Mouse (Mus musculus) embryonic facial prominence, embryonic 14.5 days (tissue): ENCODE measurements at regions not wholly inside any gene's neighbourhood (a gene's known extent, or its start where the extent isn't known, plus 50 kb on each side); places are given as distances from the start of the nearest gene placed in this dataset.

ENCODE experiments used
- ATAC-seq: fragments of 200-750 bp; cut with Nextera tagmentation; 2 replicates; pipeline ENCODE4 v1.8.0; 2017; ENCODE audit warnings: low read depth, moderate number of reproducible peaks, moderate TSS enrichment
- DNase-seq: peaks from one replicate; pipeline ENCODE4 v3.0.0-alpha.2; 2015; ENCODE audit warnings: low spot score
- H3K27ac ChIP-seq: fragments of 300-500 bp; sonication (generic); replicated peaks from 2 replicates; pipeline ENCODE4 v1.5.1; 2014; ENCODE audit warnings: low read depth, mild to moderate bottlenecking, low read length, moderate library complexity
- H3K27me3 ChIP-seq: fragments of 300-500 bp; sonication (generic); replicated peaks from 2 replicates; pipeline ENCODE4 v1.6.1; 2014; ENCODE audit warnings: low read length; ENCODE audit not compliant: control insufficient read depth, insufficient read depth
- H3K36me3 ChIP-seq: fragments of 300-500 bp; sonication (generic); 2 replicates; pipeline ENCODE4 v1.6.1; 2014; ENCODE audit warnings: low read length, mixed read lengths; ENCODE audit not compliant: control insufficient read depth, insufficient read depth
- H3K4me1 ChIP-seq: fragments of 300-500 bp; sonication (generic); 2 replicates; pipeline ENCODE4 v1.6.1; 2014; ENCODE audit warnings: antibody characterized with exemption, low read length; ENCODE audit not compliant: control insufficient read depth, insufficient read depth
- H3K4me2 ChIP-seq: fragments of 300-500 bp; sonication (generic); 2 replicates; pipeline ENCODE4 v1.6.1; 2014; ENCODE audit warnings: low read depth, mild to moderate bottlenecking, low read length, moderate library complexity, mixed read lengths
- H3K4me3 ChIP-seq: fragments of 300-500 bp; sonication (generic); 2 replicates; pipeline ENCODE4 v1.5.1; 2014; ENCODE audit warnings: low read depth, mild to moderate bottlenecking, low read length
- H3K9ac ChIP-seq: fragments of 300-500 bp; sonication (generic); 2 replicates; pipeline ENCODE4 v1.6.1; 2014; ENCODE audit warnings: low read depth, mild to moderate bottlenecking, low read length, moderate library complexity, mixed read lengths
- H3K9me3 ChIP-seq: fragments of 300-500 bp; sonication (generic); 2 replicates; pipeline ENCODE4 v1.6.1; 2016; ENCODE audit warnings: low read length; ENCODE audit not compliant: control insufficient read depth
- WGBS: fragments of 180-500 bp; shearing (Covaris S2); extraction: QIAGEN DNeasy Blood & Tissue Kit; methylation state at CpG from one replicate; pipeline ENCODE4 v1.1.7; 2014; 5-methylcytosine and 5-hydroxymethylcytosine counted together

DNA sequence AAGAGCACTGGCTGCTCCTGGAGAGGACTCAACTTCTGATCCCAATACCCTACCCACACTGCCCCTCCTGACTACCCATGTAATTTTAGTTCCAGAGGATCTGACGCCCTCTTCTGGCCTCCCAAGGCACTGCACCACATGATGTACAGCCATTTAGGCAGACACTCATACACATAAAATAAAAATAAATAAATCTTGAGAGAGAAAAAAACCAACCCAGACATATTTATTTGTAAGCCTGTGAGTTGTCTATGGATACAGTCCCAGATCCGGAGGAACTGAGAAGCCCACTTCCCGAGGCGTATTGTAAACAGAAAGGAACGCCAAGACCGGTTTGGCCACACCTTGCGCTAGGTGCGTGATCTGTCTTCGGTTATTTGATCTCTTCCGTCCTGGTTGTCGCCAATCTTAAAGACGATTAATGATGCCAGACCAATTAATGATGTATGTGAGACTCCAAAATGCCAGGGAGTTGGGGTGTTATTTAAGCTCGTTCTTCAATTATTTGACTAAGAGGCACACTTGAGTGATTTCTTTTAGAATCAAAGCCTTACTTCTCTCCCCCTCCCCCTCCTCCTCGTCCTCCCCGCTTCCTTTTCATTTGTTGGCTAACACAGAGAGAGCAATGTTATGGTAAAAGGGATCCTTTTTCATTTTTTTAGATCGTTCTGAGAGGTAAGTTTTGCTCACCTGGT is 118.7 kb upstream of the Zfp217 start:
- H3K27me3 ChIP-seq = no peaks in the 10 kb centered on the region
- peaks cover 2% of the 10 kb centered on the region for H3K9me3 ChIP-seq
- ATAC-seq = peak; percentile 81
- peaks cover 19% of the 10 kb centered on the region for H3K4me1 ChIP-seq
- peak overlapping the region; percentile 17; the same call in 1 of the 2 replicates for H3K9ac ChIP-seq
- H3K4me2 ChIP-seq = peak overlapping the region; percentile 54
- H3K4me3 ChIP-seq = peak overlapping the region; percentile 26
- 17% methylated on average over 16 of the region's 16 CpGs for WGBS
- no peaks in the 10 kb centered on the region for H3K36me3 ChIP-seq
- peak; percentile 82 for DNase-seq
- peak overlapping the region; percentile 71 for H3K27ac ChIP-seq

DNA sequence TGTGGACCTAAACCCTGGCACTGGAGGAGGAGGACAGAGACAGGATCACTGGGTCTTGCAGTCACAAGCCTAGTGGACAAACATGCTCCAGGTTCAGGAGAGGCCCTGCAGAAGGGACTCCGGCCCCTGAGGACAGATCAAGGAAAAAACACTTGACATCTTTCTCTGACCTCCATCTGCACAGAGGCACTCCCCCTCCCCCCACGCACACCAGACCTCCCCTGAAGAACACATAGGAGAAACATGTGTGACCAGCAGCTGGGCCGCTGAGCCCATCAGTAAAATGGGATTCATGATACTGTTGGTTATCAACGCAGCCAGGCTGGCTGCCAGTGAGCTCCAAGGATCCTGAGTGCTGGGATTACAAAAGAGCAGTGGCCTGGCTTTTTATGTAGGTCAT is 115.7 kb upstream of the Zfp217 start:
- H3K4me2 ChIP-seq = no peak overlapping the region
- ATAC-seq = no peak
- H3K36me3 ChIP-seq = no peaks in the 10 kb centered on the region
- H3K9ac ChIP-seq = no peak overlapping the region
- H3K27me3 ChIP-seq = no peaks in the 10 kb centered on the region
- no peak for DNase-seq
- H3K4me3 ChIP-seq = no peak overlapping the region
- H3K27ac ChIP-seq = no peak overlapping the region
- peaks cover 12% of the 10 kb centered on the region for H3K4me1 ChIP-seq
- WGBS = 21% methylated on average over 4 of the region's 4 CpGs
- H3K9me3 ChIP-seq = no peaks in the 10 kb centered on the region

DNA sequence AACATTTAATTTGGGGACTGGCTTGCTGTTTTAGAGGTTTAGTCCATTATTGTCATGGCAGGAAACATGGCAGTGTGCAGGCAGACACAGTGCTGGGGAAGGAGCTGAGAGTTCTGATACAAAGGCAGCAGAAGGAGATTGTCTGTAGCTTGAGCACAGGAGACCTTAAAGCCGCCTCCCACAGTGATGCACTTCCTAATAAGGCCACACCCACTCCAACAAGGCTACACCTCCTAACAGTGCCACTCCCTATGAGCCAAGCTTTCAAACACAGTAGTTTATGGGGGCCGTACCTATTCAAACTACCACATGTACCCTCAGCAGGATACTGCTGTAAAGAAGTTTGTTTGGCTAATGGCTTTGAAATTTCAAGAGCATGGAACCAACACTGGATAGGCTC is 113.3 kb upstream of the Zfp217 start:
- no peaks in the 10 kb centered on the region for H3K4me1 ChIP-seq
- no peaks in the 10 kb centered on the region for H3K9me3 ChIP-seq
- no peak overlapping the region for H3K4me3 ChIP-seq
- no peak overlapping the region for H3K27ac ChIP-seq
- H3K36me3 ChIP-seq = no peaks in the 10 kb centered on the region
- 88% methylated on average over 2 of the region's 2 CpGs for WGBS
- ATAC-seq (no peak), DNase-seq (no peak)
- H3K4me2 ChIP-seq = no peak overlapping the region
- H3K9ac ChIP-seq = no peak overlapping the region
- no peaks in the 10 kb centered on the region for H3K27me3 ChIP-seq

DNA sequence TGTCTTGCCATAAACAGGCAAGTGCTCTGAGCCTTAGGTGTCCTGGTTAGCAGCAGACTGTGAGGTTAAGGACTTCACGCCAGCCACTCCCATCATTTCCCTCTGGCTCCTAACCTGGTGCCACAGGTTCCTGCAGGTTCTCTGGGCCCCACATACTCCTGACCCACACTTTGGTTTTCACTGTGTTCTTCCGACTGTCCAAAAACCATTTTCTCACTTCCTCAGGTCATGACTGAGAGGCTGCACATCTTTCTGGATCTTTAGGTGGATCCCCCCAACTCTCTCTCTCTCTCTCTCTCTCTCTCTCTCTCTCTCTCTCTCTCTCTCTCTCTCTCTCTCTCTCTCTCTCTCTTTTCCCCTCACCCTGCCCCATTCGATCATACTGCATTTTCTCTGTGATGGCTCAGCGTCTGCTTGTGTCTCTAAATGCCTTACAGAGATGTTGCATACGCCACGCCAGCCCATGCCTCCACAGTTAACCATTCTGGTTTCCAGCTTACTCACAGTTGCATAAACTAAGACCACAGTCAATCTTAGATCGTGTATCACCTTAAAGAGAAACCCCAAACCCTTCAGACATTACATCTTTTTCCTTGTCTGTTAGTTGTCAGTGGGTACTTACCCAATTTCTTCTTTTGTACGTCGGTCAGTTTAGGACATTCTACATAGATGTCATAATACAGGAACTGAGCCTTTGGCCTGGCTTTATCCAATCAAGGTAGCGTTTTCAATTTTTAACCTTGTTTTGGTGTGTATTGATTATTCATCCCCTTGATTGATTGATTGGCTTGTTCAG is 112.0 kb upstream of the Zfp217 start:
- ATAC-seq (no peak), DNase-seq (no peak)
- Histone ChIP-seq H3K9me3 (no peaks in the 10 kb centered on the region), H3K27me3 (no peaks in the 10 kb centered on the region), H3K4me1 (no peaks in the 10 kb centered on the region), H3K4me2 (no peak overlapping the region), H3K4me3 (no peak overlapping the region), H3K9ac (no peak overlapping the region), H3K36me3 (no peaks in the 10 kb centered on the region), H3K27ac (no peak overlapping the region)
- WGBS = 86% methylated on average over 10 of the region's 10 CpGs

DNA sequence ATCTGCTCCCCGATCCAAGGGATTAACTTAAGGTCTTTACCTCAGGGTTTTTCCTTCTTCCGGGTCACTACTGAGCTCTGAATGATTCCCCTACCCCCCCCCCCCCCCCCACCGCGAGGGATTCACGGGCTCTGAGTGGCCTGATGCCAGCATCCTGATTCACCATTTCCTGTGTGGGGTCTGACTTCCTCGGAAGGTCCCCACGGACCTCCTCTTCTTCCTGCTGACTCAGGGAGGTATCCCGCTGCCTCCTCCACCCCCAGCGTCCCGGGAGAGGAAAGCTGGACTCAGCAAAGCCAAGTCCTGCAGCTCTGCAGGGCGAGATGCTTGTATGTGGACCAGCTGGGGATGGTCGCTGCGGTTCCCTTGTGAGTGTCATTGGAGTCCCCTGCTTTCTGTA is 110.5 kb upstream of the Zfp217 start:
- Histone ChIP-seq H3K36me3 (no peaks in the 10 kb centered on the region), H3K9ac (no peak overlapping the region), H3K4me3 (no peak overlapping the region), H3K27me3 (no peaks in the 10 kb centered on the region), H3K4me1 (no peaks in the 10 kb centered on the region), H3K9me3 (no peaks in the 10 kb centered on the region), H3K4me2 (no peak overlapping the region), H3K27ac (no peak overlapping the region)
- DNase-seq = no peak
- ATAC-seq = no peak
- WGBS = 59% methylated on average over 13 of the region's 13 CpGs

DNA sequence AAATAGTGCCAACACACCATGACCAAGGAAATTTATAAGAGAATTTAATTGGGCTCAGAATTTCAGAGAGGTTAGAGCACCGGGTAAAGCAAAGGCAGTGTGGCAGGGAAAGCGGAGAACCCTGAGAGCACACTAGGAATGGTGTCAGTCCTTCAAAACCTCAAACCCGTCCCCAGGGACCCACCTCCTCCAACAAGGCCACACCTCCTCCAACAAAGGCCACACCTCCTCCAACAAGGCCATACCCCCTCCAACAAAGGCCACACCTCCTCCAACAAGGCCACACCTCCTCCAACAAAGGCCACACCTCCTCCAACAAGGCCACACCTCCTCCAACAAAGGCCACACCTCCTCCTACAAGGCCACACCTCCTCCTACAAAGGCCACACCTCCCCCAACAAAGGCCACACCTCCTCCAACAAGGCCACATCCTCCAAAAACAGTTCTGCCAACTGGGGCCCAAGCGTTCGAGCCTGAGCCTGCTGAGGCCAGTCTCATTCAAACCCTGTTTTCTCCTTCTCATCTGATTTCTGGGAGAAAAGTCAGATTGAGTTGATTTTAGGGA is 109.8 kb upstream of the Zfp217 start:
- WGBS = 83% methylated on average over 5 of the region's 5 CpGs
- Histone ChIP-seq H3K36me3 (no peaks in the 10 kb centered on the region), H3K9ac (no peak overlapping the region), H3K4me3 (no peak overlapping the region), H3K4me2 (no peak overlapping the region), H3K4me1 (no peaks in the 10 kb centered on the region), H3K9me3 (no peaks in the 10 kb centered on the region), H3K27ac (no peak overlapping the region), H3K27me3 (no peaks in the 10 kb centered on the region)
- ATAC-seq = no peak
- DNase-seq = no peak

DNA sequence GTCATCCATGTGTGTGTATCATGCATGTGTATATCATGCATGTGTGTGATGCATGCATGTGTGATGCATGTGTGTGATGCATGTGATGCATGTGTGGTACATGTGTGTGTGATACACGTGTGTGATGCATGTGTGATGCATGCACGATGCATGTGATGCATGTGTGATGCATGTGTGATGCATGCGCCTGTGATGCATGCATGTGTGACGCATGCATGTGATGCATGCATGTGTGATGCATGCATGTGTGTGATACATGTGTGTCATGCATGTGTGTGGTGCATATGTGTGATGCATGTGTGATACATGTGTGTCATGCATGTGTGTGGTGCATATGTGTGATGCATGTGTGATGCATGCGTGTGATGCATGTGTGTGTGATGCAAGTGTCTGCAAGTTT is 108.1 kb upstream of the Zfp217 start:
- no peak for ATAC-seq
- Histone ChIP-seq H3K4me2 (no peak overlapping the region), H3K4me1 (no peaks in the 10 kb centered on the region), H3K36me3 (no peaks in the 10 kb centered on the region), H3K27ac (no peak overlapping the region), H3K9me3 (no peaks in the 10 kb centered on the region), H3K27me3 (no peaks in the 10 kb centered on the region), H3K9ac (no peak overlapping the region), H3K4me3 (no peak overlapping the region)
- WGBS = 92% methylated on average over 5 of the region's 5 CpGs
- DNase-seq = no peak

DNA sequence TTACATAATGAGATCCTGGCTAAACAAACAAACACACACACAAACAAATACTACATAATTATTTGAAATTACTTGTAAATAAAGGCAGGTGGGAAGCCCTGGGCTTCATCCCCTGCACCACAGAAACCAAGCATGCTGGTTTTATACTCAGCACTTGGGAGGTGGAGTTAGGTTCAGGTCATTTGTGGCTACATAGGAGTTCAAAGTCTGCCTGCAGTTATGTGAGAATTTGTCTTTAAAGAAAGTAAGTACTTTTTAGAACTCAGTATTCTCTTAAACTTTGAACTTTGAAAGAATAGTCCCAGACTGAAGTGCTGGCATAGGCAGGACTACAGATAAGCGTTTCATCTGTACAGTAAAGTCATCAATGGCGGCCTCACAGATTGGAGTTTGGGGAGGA is 107.6 kb upstream of the Zfp217 start:
- no peak for ATAC-seq
- Histone ChIP-seq H3K4me3 (no peak overlapping the region), H3K4me1 (no peaks in the 10 kb centered on the region), H3K27me3 (no peaks in the 10 kb centered on the region), H3K27ac (no peak overlapping the region), H3K9me3 (no peaks in the 10 kb centered on the region), H3K36me3 (no peaks in the 10 kb centered on the region), H3K9ac (no peak overlapping the region), H3K4me2 (no peak overlapping the region)
- DNase-seq = no peak
- 98% methylated on average over 2 of the region's 2 CpGs for WGBS
